Mouse (Mus musculus): ENCODE measurements around the gene Arfgef3.

- TF ChIP-seq MAFK (IDR thresholded peaks at IDR 0.05; ENCODE audit: insufficient read depth, low read depth, low read length) (no peak), CHD2 (IDR thresholded peaks at IDR 0.05; ENCODE audit: low read depth, low read length) (no peak), ZNF384 (IDR thresholded peaks at IDR 0.05; ENCODE audit: low read depth, low read length) (no peak), HCFC1 (IDR thresholded peaks at IDR 0.05; ENCODE audit: borderline replicate concordance, insufficient read depth, low read length) (no peak)
Observed at GRCm38 (mm10) chr10:18644346-18644745, 99.4 kb downstream of the Arfgef3 start.
